Mouse (Mus musculus) heart, adult 2 months (tissue): ENCODE measurements around the gene Acy3. TPM values are rescaled to one million over a fixed set of nuclear protein-coding genes. Genes with fewer than 3 reads are reported as not detected.

Experiments
- DNase-seq, 2 experiments: peaks; one replicate each; pipeline ENCODE4 v3.0.0; 2021
- H3K27ac ChIP-seq: fragments of 200-600 bp; 2 replicates; pipeline ENCODE4 v1.8.1; 2022
- H3K27me3 ChIP-seq: fragments of 200-500 bp; 2 replicates; pipeline ENCODE4 v1.6.1; 2012; ENCODE audit warnings: mild to moderate bottlenecking, low read length, inconsistent platforms, mixed read lengths; ENCODE audit not compliant: control insufficient read depth, insufficient read depth
- H3K36me3 ChIP-seq: fragments of 200-500 bp; 2 replicates; pipeline ENCODE4 v1.6.1; 2012; ENCODE audit warnings: low read length, inconsistent platforms; ENCODE audit not compliant: control insufficient read depth, insufficient read depth
- H3K4me1 ChIP-seq: fragments of 200-500 bp; 2 replicates; pipeline ENCODE4 v1.6.1; 2011; ENCODE audit warnings: low read length; ENCODE audit not compliant: control insufficient read depth, insufficient read depth
- H3K4me3 ChIP-seq: fragments of 200-600 bp; 2 replicates; pipeline ENCODE4 v1.8.1; 2022
- H3K79me2 ChIP-seq: fragments of 200-500 bp; replicated peaks from 2 replicates; pipeline ENCODE4 v1.6.1; 2012; ENCODE audit warnings: mild to moderate bottlenecking, inconsistent platforms, low read length, moderate library complexity, mixed read lengths; ENCODE audit not compliant: control insufficient read depth, insufficient read depth
- H3K9ac ChIP-seq: fragments of 200-500 bp; 2 replicates; pipeline ENCODE4 v1.6.1; 2012; ENCODE audit warnings: low read depth, mild to moderate bottlenecking, control low read depth, inconsistent platforms, low read length, mixed read lengths
- CTCF ChIP-seq: fragments of 200-600 bp; IDR thresholded peaks from 2 replicates; pipeline ENCODE4 v1.8.1; 2022; ENCODE audit warnings: antibody characterized with exemption, mild to moderate bottlenecking, moderate library complexity
- EP300 ChIP-seq: fragments of 200-500 bp; IDR thresholded peaks from 2 replicates; pipeline ENCODE4 v1.6.1; 2011; ENCODE audit warnings: low read depth, low read length, control low read depth; ENCODE audit not compliant: insufficient read depth
- POLR2A ChIP-seq: fragments of 200-500 bp; IDR thresholded peaks from 2 replicates; pipeline ENCODE4 v1.6.1; 2011; ENCODE audit warnings: mild to moderate bottlenecking, low read depth, low read length, control low read depth; ENCODE audit not compliant: insufficient read depth
- WGBS: fragments of 180-500 bp; shearing (Covaris S2); methylation state at CpG from one replicate; pipeline ENCODE4 v1.1.7; 2018; 5-methylcytosine and 5-hydroxymethylcytosine counted together
- intact Hi-C: fragments of 180-260 bp; cut with DNase I; formaldehyde crosslinking; loops from one replicate; pipeline ENCODE4 v1.15.1; 2025
- polyA plus RNA-seq: library from polyadenylated mRNA; depleted of rRNA; stranded (reverse); fragments of >200 nt; gene quantifications from 2 replicates; pipeline ENCODE4 v1.2.3, GENCODE M21; 2012
- total RNA-seq, 2 experiments: library from RNA; stranded (reverse); gene quantifications; 2 replicates each; pipeline ENCODE4 v1.2.3; 2021

Acy3 gene
- total and polyA plus RNA-seq, 3 experiments: 21.5 to 89.9 (median 28.0) TPM

DNA sequence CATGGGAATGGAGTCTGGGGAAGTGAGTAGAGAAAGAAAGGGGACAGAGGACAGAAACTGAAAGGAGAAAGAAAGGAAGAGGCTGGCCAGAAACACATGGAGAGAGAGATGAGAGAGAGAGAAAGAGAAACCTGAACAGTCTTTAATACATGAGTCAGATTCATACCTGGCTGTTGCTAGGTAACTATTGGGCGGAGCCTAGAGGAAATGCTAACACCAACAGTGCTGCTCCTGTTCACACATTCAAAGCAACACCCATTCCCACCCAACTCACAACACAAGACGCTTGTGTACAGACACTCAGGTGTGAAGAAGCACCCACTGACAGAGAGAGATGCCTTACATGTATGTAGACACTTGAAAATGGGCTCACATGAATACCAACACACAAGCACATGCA lies 10.5 kb upstream of the Acy3 start:
- no peak overlapping the region for H3K4me3 ChIP-seq
- no peak overlapping the region for H3K27ac ChIP-seq
- DNase-seq: no peak
- no peaks in the 10 kb centered on the region for H3K27me3 ChIP-seq
- H3K9ac ChIP-seq: no peak overlapping the region
- intact Hi-C loops: no loop called here
- no peaks in the 10 kb centered on the region for H3K36me3 ChIP-seq
- peaks cover 1% of the 10 kb centered on the region; the same call in 1 of the 2 replicates for H3K4me1 ChIP-seq
- WGBS: 79% methylated on average over 2 of the region's 2 CpGs
- TF ChIP-seq CTCF (no peak), POLR2A (no peak)
- no peaks in the 10 kb centered on the region for H3K79me2 ChIP-seq

DNA sequence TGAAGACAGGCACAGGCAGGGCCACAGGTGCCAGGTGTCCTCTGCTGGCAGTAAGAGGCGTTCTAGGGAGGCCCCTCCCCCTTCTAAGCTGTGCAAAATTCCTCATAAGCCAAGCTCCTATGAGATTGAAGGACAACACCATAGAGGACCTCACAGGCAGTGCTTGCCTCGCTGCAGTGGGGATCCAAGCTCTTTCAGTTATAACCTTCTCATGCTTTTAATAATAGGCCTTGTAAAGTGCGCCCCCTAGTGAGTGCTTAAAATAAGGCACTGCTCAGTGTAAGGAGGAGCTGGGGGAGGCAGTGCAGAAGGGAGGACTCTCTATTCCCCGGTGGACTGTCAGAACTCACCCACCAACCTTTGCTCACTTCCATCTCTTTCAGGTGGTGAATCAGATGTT lies 6.1 kb upstream of the Acy3 start:
- WGBS: 11% methylated on average over 4 of the region's 4 CpGs
- intact Hi-C loops: loop anchor here (1.0 to 10.0 kb wide), 5 partner anchors 34 to 376 kb away; partner anchors contain the start of gene Chka
- Histone ChIP-seq H3K36me3 (no peaks in the 10 kb centered on the region), H3K79me2 (no peaks in the 10 kb centered on the region), H3K27me3 (no peaks in the 10 kb centered on the region), H3K9ac (no peak overlapping the region), H3K4me1 (peaks cover 10% of the 10 kb centered on the region), H3K27ac (no peak overlapping the region), H3K4me3 (no peak overlapping the region)
- peak; percentile 93 for TF ChIP-seq CTCF
- no peak for TF ChIP-seq POLR2A
- DNase-seq: peak; percentile 65 to 67

DNA sequence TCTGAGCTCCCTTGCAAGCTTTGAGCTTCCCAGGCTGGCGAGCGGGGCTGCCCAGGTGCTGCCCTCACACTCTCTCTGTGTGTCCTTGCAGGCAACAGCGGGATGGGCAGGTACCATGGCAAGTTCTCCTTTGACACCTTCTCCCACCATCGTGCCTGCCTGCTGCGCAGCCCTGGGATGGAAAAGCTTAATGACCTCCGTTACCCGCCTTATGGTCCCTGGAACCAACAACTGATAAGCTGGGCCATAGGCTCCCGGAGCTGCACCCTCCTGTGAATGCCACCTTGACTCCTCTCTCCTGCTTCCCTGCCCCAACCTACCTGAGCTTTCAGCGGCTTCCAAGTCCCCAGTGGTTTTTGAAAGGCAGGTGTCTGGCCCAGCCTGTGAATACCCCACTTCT lies 5.5 kb upstream of the Acy3 start:
- Histone ChIP-seq H3K4me3 (no peak overlapping the region), H3K9ac (no peak overlapping the region), H3K27ac (no peak overlapping the region), H3K36me3 (no peaks in the 10 kb centered on the region), H3K4me1 (peaks cover 15% of the 10 kb centered on the region), H3K79me2 (no peaks in the 10 kb centered on the region), H3K27me3 (no peaks in the 10 kb centered on the region)
- no peak for DNase-seq
- intact Hi-C loops: loop anchor here (1.0 to 10.0 kb wide), 5 partner anchors 35 to 376 kb away; partner anchors contain the start of gene Chka
- no peak for TF ChIP-seq POLR2A
- TF ChIP-seq EP300: no peak
- TF ChIP-seq CTCF: no peak
- WGBS: 70% methylated on average over 9 of the region's 9 CpGs

DNA sequence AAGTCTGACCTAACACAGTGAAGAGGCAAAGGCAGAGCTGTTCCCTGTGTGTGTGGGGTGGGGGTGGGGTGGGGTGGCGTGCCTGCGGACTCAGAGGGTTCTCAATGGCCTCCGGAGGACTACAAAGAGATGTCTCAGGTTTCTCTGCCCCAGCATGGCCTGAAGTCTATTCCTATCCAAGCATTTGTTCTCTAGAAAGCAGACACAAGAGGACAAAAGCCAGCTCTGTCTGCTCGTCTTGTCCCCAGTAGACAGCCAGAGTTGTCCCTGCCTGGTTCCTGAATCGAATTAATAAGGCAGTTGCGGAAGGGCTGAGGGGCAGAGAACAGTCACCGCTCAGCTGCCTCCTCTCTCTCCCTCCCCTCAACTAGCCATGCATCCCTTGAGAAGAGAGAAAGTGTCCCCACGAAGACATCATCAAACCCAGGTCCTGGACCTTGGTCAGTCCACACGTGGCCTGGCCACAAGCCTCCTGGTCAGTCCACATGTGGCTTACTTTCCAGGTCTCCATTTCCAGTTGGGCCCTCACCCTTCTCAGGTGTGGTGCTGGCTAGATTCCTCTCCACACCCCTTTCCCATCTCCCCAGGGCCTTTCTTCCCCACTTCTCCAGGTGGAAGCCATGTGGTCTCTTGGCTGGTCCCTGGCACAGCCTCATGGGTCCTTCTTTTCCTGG lies 2.7 kb upstream of the Acy3 start:
- H3K27ac ChIP-seq: no peak overlapping the region
- TF ChIP-seq CTCF (no peak), POLR2A (no peak), EP300 (no peak)
- no peaks in the 10 kb centered on the region for H3K27me3 ChIP-seq
- H3K79me2 ChIP-seq: no peaks in the 10 kb centered on the region
- intact Hi-C loops: loop anchor here (5.0 to 10.0 kb wide), 4 partner anchors 131 to 379 kb away; partner anchors contain the start of gene Chka
- H3K4me3 ChIP-seq: no peak overlapping the region
- H3K36me3 ChIP-seq: peaks cover 3% of the 10 kb centered on the region; the same call in 1 of the 2 replicates
- H3K4me1 ChIP-seq: peaks cover 27% of the 10 kb centered on the region
- DNase-seq: no peak
- H3K9ac ChIP-seq: no peak overlapping the region
- 65% methylated on average over 9 of the region's 9 CpGs for WGBS

DNA sequence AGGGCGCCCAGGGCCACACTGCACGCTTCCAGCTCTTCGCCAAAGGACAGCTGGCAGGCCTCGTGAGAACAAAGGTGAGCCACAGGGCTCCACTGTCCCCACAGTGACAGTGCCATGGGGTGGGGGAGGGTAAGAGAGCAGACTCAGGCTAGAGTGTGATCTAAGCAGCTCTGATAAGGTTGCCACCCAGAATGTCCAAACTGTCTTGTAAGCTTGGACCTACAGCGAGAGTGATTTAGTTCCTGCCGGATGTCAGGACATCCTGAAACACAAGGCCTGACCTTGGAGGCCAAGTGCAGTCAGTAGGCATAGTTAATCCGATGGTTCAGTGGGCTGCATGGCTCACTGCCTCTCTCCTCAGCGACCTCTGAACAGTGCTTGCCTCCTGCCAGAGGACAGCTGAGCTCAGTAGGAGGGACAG lies 1.1 kb upstream of the Acy3 start:
- Histone ChIP-seq H3K36me3 (peaks cover 3% of the 10 kb centered on the region; the same call in 1 of the 2 replicates), H3K4me1 (peaks cover 26% of the 10 kb centered on the region), H3K27ac (peak overlapping the region; percentile 70), H3K79me2 (no peaks in the 10 kb centered on the region), H3K9ac (peak overlapping the region; percentile 17; the same call in 1 of the 2 replicates), H3K27me3 (no peaks in the 10 kb centered on the region), H3K4me3 (no peak overlapping the region)
- WGBS: 16% methylated on average over 8 of the region's 8 CpGs
- no peak for TF ChIP-seq CTCF
- TF ChIP-seq POLR2A: peak; percentile 46
- peak; percentile 90 for TF ChIP-seq EP300
- DNase-seq: peak; percentile 61 to 70
- intact Hi-C loops: loop anchor here (10.0 kb wide), 1 partner anchor 380 kb away; no protein-coding TSS in a partner anchor

DNA sequence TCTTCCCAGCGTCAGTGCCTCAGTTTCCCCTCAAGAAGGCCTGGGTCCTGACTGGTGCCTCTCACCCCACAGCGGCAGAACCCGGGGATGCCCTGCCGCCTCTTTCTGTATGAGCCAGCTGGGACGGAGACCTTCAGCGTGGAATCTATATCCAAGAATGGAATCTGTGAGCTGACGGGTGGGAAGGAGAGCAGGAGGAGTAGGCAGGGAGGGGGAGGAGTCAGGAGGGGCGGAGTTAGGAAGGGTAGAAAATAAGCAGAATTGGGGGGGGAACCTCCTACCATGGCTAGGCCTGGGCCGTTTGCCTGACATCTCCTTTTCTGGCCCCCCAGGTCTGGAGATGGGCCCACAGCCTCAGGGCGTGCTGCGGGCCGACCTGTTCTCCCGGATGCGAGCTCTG lies 1.7 kb downstream of the Acy3 start:
- Histone ChIP-seq H3K9ac (no peak overlapping the region), H3K4me1 (peaks cover 26% of the 10 kb centered on the region), H3K36me3 (peaks cover 3% of the 10 kb centered on the region; the same call in 1 of the 2 replicates), H3K27me3 (no peaks in the 10 kb centered on the region), H3K79me2 (no peaks in the 10 kb centered on the region), H3K27ac (no peak overlapping the region), H3K4me3 (no peak overlapping the region)
- intact Hi-C loops: loop anchor here (10.0 kb wide), 1 partner anchor 383 kb away; no protein-coding TSS in a partner anchor
- TF ChIP-seq POLR2A: no peak
- TF ChIP-seq EP300: no peak
- 87% methylated on average over 14 of the region's 14 CpGs for WGBS
- no peak for DNase-seq
